In genomic region chr15:78720094-78720493, GRCm38 (mm10) we compare ENCODE assay signal across 8 mouse cellular contexts. TPM values are rescaled to one million over a fixed set of nuclear protein-coding genes. Genes with fewer than 3 reads are reported as not detected.
DNase-seq lines count a peak whose midpoint lies in the region; ATAC-seq and TF ChIP-seq lines count a peak whose summit lies in the region.

No protein-coding gene starts in this region.

- TF ChIP-seq POLR2A in cortical plate, adult 2 months (IDR thresholded peaks at IDR 0.05; ENCODE audit: extremely low read depth, insufficient read depth, low read length): no peak

- 2% methylated on average over 16 of the region's 16 CpGs for WGBS in midbrain, embryonic 12.5 days

- no peaks in the 10 kb centered on the region for H3K9me3 ChIP-seq in midbrain, embryonic 12.5 days

- H3K4me3 ChIP-seq in cortical plate, adult 2 months (ENCODE audit: insufficient read depth, low read length): no peak overlapping the region
- H3K4me3 ChIP-seq in midbrain, embryonic 12.5 days: no peak overlapping the region

- peak overlapping the region; percentile 32; the same call in 1 of the 2 replicates for H3K4me2 ChIP-seq in midbrain, embryonic 12.5 days (replicated peaks)

- ATAC-seq in frontal cortex, adult (ENCODE audit: low TSS enrichment): no peak
- ATAC-seq in midbrain, embryonic 12.5 days (ENCODE audit: low FRiP score, low read depth): peak; percentile 51; the same call in 1 of the 2 replicates

- DNase-seq in frontal cortex, postnatal 25 days (ENCODE audit: low spot score in 2 of 2): peak; percentile 59 to 68
- peak; percentile 46 for DNase-seq in WW6 (ENCODE audit: low read depth, low spot score)
- peak; percentile 19 to 49 for DNase-seq in heart, adult 9 months (ENCODE audit: low spot score in 2 of 2)
- peak; percentile 80 to 83 for DNase-seq in layer of hippocampus, postnatal 14 days (ENCODE audit: low spot score in 2 of 2)
- DNase-seq in spleen, postnatal 10 days (ENCODE audit: low spot score in 2 of 2): peak; percentile 38 to 76

- TF ChIP-seq CTCF in cortical plate, adult 2 months (IDR thresholded peaks at IDR 0.05; ENCODE audit: extremely low read depth, insufficient read depth, low read length): peak; percentile 63

- H3K27ac ChIP-seq in cortical plate, adult 2 months (ENCODE audit: insufficient read depth, low read length): no peak overlapping the region
- H3K27ac ChIP-seq in midbrain, embryonic 12.5 days (replicated peaks): no peak overlapping the region

- H3K9ac ChIP-seq in midbrain, embryonic 12.5 days (replicated peaks): no peak overlapping the region

- peaks cover 4% of the 10 kb centered on the region for H3K4me1 ChIP-seq in cortical plate, adult 2 months (ENCODE audit: control insufficient read depth, insufficient read depth, low read length)
- peaks cover 28% of the 10 kb centered on the region for H3K4me1 ChIP-seq in midbrain, embryonic 12.5 days

- peaks cover 66% of the 10 kb centered on the region for H3K27me3 ChIP-seq in midbrain, embryonic 12.5 days

- H3K36me3 ChIP-seq in midbrain, embryonic 12.5 days: no peaks in the 10 kb centered on the region

RNA-seq across cellular contexts. Expression of gene Elfn2, which starts 1.5 kb away (rescaled TPM):
- polyA plus RNA-seq in cortical plate, adult 2 months (2012; rRNA removed): 59.2 and 65.2 TPM in 2 replicates
- total RNA-seq in layer of hippocampus, postnatal 14 days (2021): 100 to 1,000 TPM; 161 to 171 TPM
- 0.88 and 2.2 TPM in 2 replicates for polyA plus RNA-seq in midbrain, embryonic 12.5 days (2016; fragmentation: Nextera tagmentation; extraction: Ambion mirVana)

RNA-seq across cellular contexts. Expression of gene Mfng, which starts 53.2 kb away (rescaled TPM):
- 5.8 and 6.3 TPM in 2 replicates for polyA plus RNA-seq in cortical plate, adult 2 months (2012; rRNA removed)
- total RNA-seq in layer of hippocampus, postnatal 14 days (2021): 1 to 10 TPM; 7.9 to 8.3 TPM
- polyA plus RNA-seq in midbrain, embryonic 12.5 days (2016; fragmentation: Nextera tagmentation; extraction: Ambion mirVana): 119 and 137 TPM in 2 replicates

Comparison
In these comparisons a context has a peak if more than half of its experiments do, and no peak if none do; other contexts are left out.
1. RNA of gene Elfn2, which starts 1.5 kb away (polyA plus RNA-seq): 59.2 to 65.2 TPM in cortical plate, adult 2 months; 0.88 to 2.2 TPM in midbrain, embryonic 12.5 days; every median in the first group is over 10 times any median in the second.
2. RNA of gene Mfng, which starts 53.2 kb away (polyA plus RNA-seq): 119 to 137 TPM in midbrain, embryonic 12.5 days; 5.8 to 6.3 TPM in cortical plate, adult 2 months; every median in the first group is over 10 times any median in the second.
3. Peak in every context shown above with its lines, with median percentiles within 50 percentile points of each other: DNase-seq.